In genomic region chr13:104629621-104630020, GRCm38 (mm10) we compare ENCODE assay signal across 17 mouse cellular contexts.
"Had no signal": no experiment of that assay in that cellular context is flagged by ENCODE, and none has a peak within 500 bp of the region (broad histone marks: within the 10 kb centered on the region; RNA-seq: fewer than 3 reads in every experiment).

No protein-coding gene starts in this region.

- ATAC-seq: midbrain, embryonic 15.5 days had no signal

- H3K4me1 ChIP-seq: midbrain, embryonic 15.5 days; neural tube, embryonic 12.5 days had no signal

- H3K9me3 ChIP-seq: midbrain, embryonic 10.5 days; midbrain, embryonic 12.5 days; midbrain, embryonic 15.5 days; neural tube, embryonic 12.5 days had no signal

- DNase-seq: lung, adult 18-20 months; lung, embryonic 14.5 days; lung, postnatal 10 days; lung, postnatal 4 days; retina, postnatal 1 day; right cerebral cortex, adult 18-20 months; right cerebral cortex, postnatal 25 days; right cerebral cortex, postnatal 4 days; spleen, adult 18-20 months; thymus, adult 18-20 months; thymus, postnatal 14 days; thymus, postnatal 36 days had no signal

- H3K27ac ChIP-seq: liver, embryonic 14.5 days; midbrain, embryonic 10.5 days; midbrain, embryonic 12.5 days; midbrain, embryonic 15.5 days; neural tube, embryonic 12.5 days had no signal

- H3K4me2 ChIP-seq: lung, embryonic 14.5 days; midbrain, embryonic 12.5 days; midbrain, embryonic 15.5 days; neural tube, embryonic 12.5 days had no signal

- H3K27me3 ChIP-seq: midbrain, embryonic 12.5 days; midbrain, embryonic 15.5 days; neural tube, embryonic 12.5 days had no signal

- H3K4me3 ChIP-seq: midbrain, embryonic 10.5 days; midbrain, embryonic 12.5 days; midbrain, embryonic 15.5 days; neural tube, embryonic 12.5 days had no signal

- H3K9ac ChIP-seq: liver, embryonic 14.5 days; lung, embryonic 14.5 days; midbrain, embryonic 12.5 days; midbrain, embryonic 15.5 days; neural tube, embryonic 12.5 days had no signal
